Mouse (Mus musculus) hindbrain, embryonic 14.5 days (tissue): ENCODE data around the gene Nbea. TPM values are rescaled to one million over a fixed set of nuclear protein-coding genes. Genes with fewer than 3 reads are reported as not detected.

ENCODE experiments used
- ATAC-seq: fragments of 200-750 bp; cut with Nextera tagmentation; 2 replicates; pipeline ENCODE4 v1.8.0; 2017; ENCODE audit warnings: moderate number of reproducible peaks, mild to moderate bottlenecking, moderate TSS enrichment, moderate library complexity; ENCODE audit not compliant: low FRiP score
- DNase-seq: peaks from one replicate; pipeline ENCODE4 v3.0.0-alpha.2; 2015; ENCODE audit warnings: low spot score
- H3K27ac ChIP-seq: fragments of 300-500 bp; sonication (generic); 2 replicates; pipeline ENCODE4 v1.5.1; 2014; ENCODE audit warnings: mild to moderate bottlenecking, moderate library complexity
- H3K27me3 ChIP-seq: fragments of 300-500 bp; sonication (generic); 2 replicates; pipeline ENCODE4 v1.6.1; 2014; ENCODE audit warnings: mild to moderate bottlenecking, low read length, mixed read lengths; ENCODE audit not compliant: control insufficient read depth, insufficient read depth
- H3K36me3 ChIP-seq: fragments of 300-500 bp; sonication (generic); replicated peaks from 2 replicates; pipeline ENCODE4 v1.6.1; 2014; ENCODE audit not compliant: control insufficient read depth, insufficient read depth
- H3K4me1 ChIP-seq: fragments of 300-500 bp; sonication (generic); replicated peaks from 2 replicates; pipeline ENCODE4 v1.6.1; 2014; ENCODE audit warnings: antibody characterized with exemption, low read length, mixed read lengths; ENCODE audit not compliant: control insufficient read depth, insufficient read depth
- H3K4me2 ChIP-seq: fragments of 300-500 bp; sonication (generic); replicated peaks from 2 replicates; pipeline ENCODE4 v1.6.1; 2014; ENCODE audit warnings: mild to moderate bottlenecking, moderate library complexity
- H3K4me3 ChIP-seq: fragments of 300-500 bp; sonication (generic); replicated peaks from 2 replicates; pipeline ENCODE4 v1.5.1; 2014; ENCODE audit warnings: mild to moderate bottlenecking, low read length
- H3K9ac ChIP-seq: fragments of 300-500 bp; sonication (generic); 2 replicates; pipeline ENCODE4 v1.6.1; 2014
- H3K9me3 ChIP-seq: fragments of 300-500 bp; sonication (generic); 2 replicates; pipeline ENCODE4 v1.6.1; 2016; ENCODE audit warnings: low read length; ENCODE audit not compliant: control insufficient read depth
- WGBS: fragments of 180-500 bp; shearing (Covaris S2); extraction: QIAGEN DNeasy Blood & Tissue Kit; methylation state at CpG from one replicate; pipeline ENCODE4 v1.1.7; 2014; 5-methylcytosine and 5-hydroxymethylcytosine counted together
- polyA plus RNA-seq: library from polyadenylated mRNA; unstranded; fragments of >200 nt; fragmentation: Nextera tagmentation; extraction: Ambion mirVana; gene quantifications from 2 replicates; pipeline ENCODE4 v1.2.1, GENCODE M21; 2014

Gene Nbea
- polyA plus RNA-seq, 1 experiment from 2014 or later = 86.2 TPM

GRCm38 (mm10) chr3:55660261-55660838, 523.2 kb downstream of the Nbea start:
- DNase-seq = no peak
- H3K9me3 ChIP-seq = no peaks in the 10 kb centered on the region
- 0 out of 2 replicates have a peak overlapping the region, but pooled peaks have one; percentile 1 for H3K27ac ChIP-seq
- H3K4me3 ChIP-seq = no peak overlapping the region
- 89% methylated on average over 10 of the region's 10 CpGs for WGBS
- 0 out of 2 replicates have a peak, but pooled peaks cover 3% of the 10 kb centered on the region for H3K4me1 ChIP-seq
- no peak overlapping the region for H3K9ac ChIP-seq
- ATAC-seq = no peak
- H3K4me2 ChIP-seq = no peak overlapping the region
- no peaks in the 10 kb centered on the region for H3K36me3 ChIP-seq
- H3K27me3 ChIP-seq = no peaks in the 10 kb centered on the region

GRCm38 (mm10) chr3:55659558-55660215, 523.8 kb downstream of the Nbea start:
- ATAC-seq = 0 out of 2 replicates have a peak, but pooled peaks have one; percentile 6
- Histone ChIP-seq H3K4me1 (0 out of 2 replicates have a peak, but pooled peaks cover 3% of the 10 kb centered on the region), H3K27me3 (no peaks in the 10 kb centered on the region), H3K36me3 (no peaks in the 10 kb centered on the region), H3K4me3 (no peak overlapping the region), H3K9me3 (no peaks in the 10 kb centered on the region), H3K9ac (no peak overlapping the region), H3K4me2 (no peak overlapping the region), H3K27ac (0 out of 2 replicates have a peak overlapping the region, but pooled peaks have one; percentile 1)
- no peak for DNase-seq
- 60% methylated on average over 7 of the region's 7 CpGs for WGBS

- Histone ChIP-seq H3K9ac (no peak overlapping the region), H3K36me3 (peaks cover 10% of the 10 kb centered on the region), H3K27me3 (no peaks in the 10 kb centered on the region), H3K4me2 (no peak overlapping the region), H3K9me3 (no peaks in the 10 kb centered on the region), H3K27ac (no peak overlapping the region), H3K4me1 (no peaks in the 10 kb centered on the region), H3K4me3 (no peak overlapping the region)
- DNase-seq (no peak), ATAC-seq (no peak)
- 86% methylated on average over 2 of the region's 2 CpGs for WGBS
Observed at GRCm38 (mm10) chr3:55652321-55652720, 531.2 kb downstream of the Nbea start.

GRCm38 (mm10) chr3:55651877-55652276, 531.6 kb downstream of the Nbea start:
- Histone ChIP-seq H3K4me1 (no peaks in the 10 kb centered on the region), H3K4me2 (no peak overlapping the region), H3K9ac (no peak overlapping the region), H3K9me3 (no peaks in the 10 kb centered on the region), H3K36me3 (peaks cover 15% of the 10 kb centered on the region), H3K4me3 (no peak overlapping the region), H3K27ac (no peak overlapping the region), H3K27me3 (no peaks in the 10 kb centered on the region)
- ATAC-seq (no peak), DNase-seq (no peak)
- 84% methylated on average over 4 of the region's 4 CpGs for WGBS

GRCm38 (mm10) chr3:55649541-55649940, 534.0 kb downstream of the Nbea start:
- no peak overlapping the region for H3K9ac ChIP-seq
- peaks cover 30% of the 10 kb centered on the region for H3K36me3 ChIP-seq
- no peak overlapping the region for H3K4me2 ChIP-seq
- WGBS = 45% methylated on average over 5 of the region's 5 CpGs
- no peaks in the 10 kb centered on the region for H3K4me1 ChIP-seq
- no peaks in the 10 kb centered on the region for H3K9me3 ChIP-seq
- H3K27me3 ChIP-seq = no peaks in the 10 kb centered on the region
- peak overlapping the region; percentile 20; the same call in 1 of the 2 replicates for H3K27ac ChIP-seq
- ATAC-seq = no peak
- DNase-seq = no peak
- no peak overlapping the region for H3K4me3 ChIP-seq

- 79% methylated on average over 4 of the region's 4 CpGs for WGBS
- no peaks in the 10 kb centered on the region for H3K27me3 ChIP-seq
- H3K4me1 ChIP-seq = peaks cover 6% of the 10 kb centered on the region; the same call in 1 of the 2 replicates
- H3K36me3 ChIP-seq = peaks cover 31% of the 10 kb centered on the region
- no peak for DNase-seq
- H3K4me3 ChIP-seq = no peak overlapping the region
- H3K9ac ChIP-seq = no peak overlapping the region
- H3K27ac ChIP-seq = no peak overlapping the region
- no peak for ATAC-seq
- H3K9me3 ChIP-seq = no peaks in the 10 kb centered on the region
- no peak overlapping the region for H3K4me2 ChIP-seq
Observed at GRCm38 (mm10) chr3:55648299-55648698, 535.2 kb downstream of the Nbea start.

- DNase-seq = no peak
- H3K9me3 ChIP-seq = no peaks in the 10 kb centered on the region
- no peak overlapping the region for H3K9ac ChIP-seq
- WGBS = 79% methylated on average over 6 of the region's 6 CpGs
- peaks cover 41% of the 10 kb centered on the region for H3K36me3 ChIP-seq
- H3K4me2 ChIP-seq = no peak overlapping the region
- H3K4me3 ChIP-seq = no peak overlapping the region
- no peak overlapping the region for H3K27ac ChIP-seq
- H3K27me3 ChIP-seq = no peaks in the 10 kb centered on the region
- no peak for ATAC-seq
- peaks cover 6% of the 10 kb centered on the region; the same call in 1 of the 2 replicates for H3K4me1 ChIP-seq
Observed at GRCm38 (mm10) chr3:55647176-55647575, 536.3 kb downstream of the Nbea start.

GRCm38 (mm10) chr3:55646437-55646836, 537.1 kb downstream of the Nbea start:
- WGBS = 94% methylated on average over 3 of the region's 3 CpGs
- no peak for DNase-seq
- H3K4me1 ChIP-seq = peaks cover 6% of the 10 kb centered on the region; the same call in 1 of the 2 replicates
- ATAC-seq = no peak
- H3K9me3 ChIP-seq = no peaks in the 10 kb centered on the region
- peaks cover 48% of the 10 kb centered on the region for H3K36me3 ChIP-seq
- H3K27me3 ChIP-seq = no peaks in the 10 kb centered on the region
- H3K4me3 ChIP-seq = no peak overlapping the region
- H3K27ac ChIP-seq = no peak overlapping the region
- no peak overlapping the region for H3K4me2 ChIP-seq
- H3K9ac ChIP-seq = no peak overlapping the region

- H3K27ac ChIP-seq = peak overlapping the region; percentile 60
- H3K4me1 ChIP-seq = peaks cover 6% of the 10 kb centered on the region; the same call in 1 of the 2 replicates
- H3K4me2 ChIP-seq = no peak overlapping the region
- H3K9me3 ChIP-seq = no peaks in the 10 kb centered on the region
- peaks cover 52% of the 10 kb centered on the region for H3K36me3 ChIP-seq
- DNase-seq (no peak), ATAC-seq (peak; percentile 35; the same call in 1 of the 2 replicates)
- WGBS = 29% methylated on average over 11 of the region's 11 CpGs
- H3K4me3 ChIP-seq = no peak overlapping the region
- H3K27me3 ChIP-seq = no peaks in the 10 kb centered on the region
- H3K9ac ChIP-seq = no peak overlapping the region
Observed at GRCm38 (mm10) chr3:55644035-55644618, 539.4 kb downstream of the Nbea start.
